Mouse (Mus musculus) thymus, postnatal 14 days (tissue): Measurements from ENCODE around the gene Padi3.

Source experiments
- DNase-seq: peaks from one replicate; pipeline ENCODE4 v3.0.0; 2021

Gene Padi3

GRCm38 (mm10) chr4:140775876-140776275 is 34.6 kb downstream of the Padi3 start:
- DNase-seq = peak; percentile 80

GRCm38 (mm10) chr4:140774893-140775292 is 35.6 kb downstream of the Padi3 start:
- DNase-seq = peak; percentile 81

GRCm38 (mm10) chr4:140774025-140774800 is 36.2 kb downstream of the Padi3 start, which contains the start of gene Padi4:
Gene Padi4 (minus strand): TSS chr4:140774236.
- no peak for DNase-seq

- no peak for DNase-seq
Observed at GRCm38 (mm10) chr4:140771091-140771490, 39.4 kb downstream of the Padi3 start.

GRCm38 (mm10) chr4:140770433-140770832 is 40.0 kb downstream of the Padi3 start:
- DNase-seq = no peak

GRCm38 (mm10) chr4:140768973-140769372 is 41.5 kb downstream of the Padi3 start:
- DNase-seq = no peak

GRCm38 (mm10) chr4:140765936-140766335 is 44.5 kb downstream of the Padi3 start:
- DNase-seq = no peak

GRCm38 (mm10) chr4:140763158-140763557 is 47.3 kb downstream of the Padi3 start:
- DNase-seq = peak; percentile 88

- no peak for DNase-seq
Observed at GRCm38 (mm10) chr4:140761601-140762000, 48.8 kb downstream of the Padi3 start.

- no peak for DNase-seq
Observed at GRCm38 (mm10) chr4:140755811-140756210, 54.6 kb downstream of the Padi3 start.

GRCm38 (mm10) chr4:140753366-140753765 is 57.1 kb downstream of the Padi3 start:
- peak; percentile 76 for DNase-seq

- peak; percentile 94 for DNase-seq
Observed at GRCm38 (mm10) chr4:140750328-140750727, 60.1 kb downstream of the Padi3 start.

- no peak for DNase-seq
Observed at GRCm38 (mm10) chr4:140747978-140748377, 62.5 kb downstream of the Padi3 start.

GRCm38 (mm10) chr4:140744654-140745053 is 65.8 kb downstream of the Padi3 start:
- peak; percentile 84 for DNase-seq

- no peak for DNase-seq
Observed at GRCm38 (mm10) chr4:140743086-140743485, 67.4 kb downstream of the Padi3 start.

- DNase-seq = no peak
Observed at GRCm38 (mm10) chr4:140742543-140742942, 67.9 kb downstream of the Padi3 start, which contains the start of gene Padi6. Gene Padi6 (minus strand): TSS chr4:140742643.

GRCm38 (mm10) chr4:140741401-140741800 is 69.0 kb downstream of the Padi3 start:
- peak; percentile 37 for DNase-seq

GRCm38 (mm10) chr4:140740655-140741054 is 69.8 kb downstream of the Padi3 start:
- DNase-seq = no peak
